In the genomic region with DNA sequence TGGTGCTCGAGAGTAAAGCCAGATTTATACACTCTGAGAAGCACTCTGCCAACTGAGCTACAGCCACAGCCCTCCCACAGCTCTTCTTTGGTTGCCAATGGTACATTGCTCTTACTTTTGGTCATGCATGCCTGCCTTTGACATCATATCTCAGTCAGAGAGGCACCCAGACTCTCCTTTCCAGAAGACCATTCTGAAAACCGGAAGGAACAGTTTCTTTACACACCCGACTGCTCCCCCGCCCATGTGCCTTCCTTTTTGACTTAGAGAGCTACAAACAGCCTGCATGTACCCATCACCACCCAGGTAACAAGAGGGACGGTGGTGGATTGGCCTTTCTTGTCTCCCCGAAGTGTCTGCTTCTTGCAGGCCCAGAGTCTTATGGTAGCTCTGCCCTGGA, we compare ENCODE assay signal across 8 mouse cellular contexts. TPM values are rescaled to one million over a fixed set of nuclear protein-coding genes. Genes with fewer than 3 reads are reported as not detected.
DNase-seq lines count a peak whose midpoint lies in the region; ATAC-seq and TF ChIP-seq lines count a peak whose summit lies in the region.

No protein-coding gene starts in this region.

- H3K4me2 ChIP-seq in forebrain, embryonic 15.5 days (replicated peaks), result no peak overlapping the region
- H3K4me2 ChIP-seq in kidney, embryonic 15.5 days, result peak overlapping the region; percentile 95; the same call in 1 of the 2 replicates

- no peak overlapping the region for H3K9ac ChIP-seq in forebrain, embryonic 15.5 days (replicated peaks)
- H3K9ac ChIP-seq in kidney, embryonic 15.5 days, result no peak overlapping the region

- peak overlapping the region; percentile 78 for H3K27ac ChIP-seq in forebrain, embryonic 15.5 days (replicated peaks)
- H3K27ac ChIP-seq in kidney, embryonic 15.5 days, result peak overlapping the region; percentile 48
- peak overlapping the region; percentile 47; the same call in 1 of the 2 replicates for H3K27ac ChIP-seq in small intestine, adult 2 months (ENCODE audit: insufficient read depth, low read depth, low read length)

- no peak for TF ChIP-seq CTCF in lung, adult 2 months (IDR thresholded peaks at IDR 0.05; ENCODE audit: insufficient read depth, low read length)
- no peak for TF ChIP-seq CTCF in small intestine, adult 2 months (IDR thresholded peaks at IDR 0.05; ENCODE audit: extremely low read depth, insufficient read length, insufficient replicate concordance, low read depth, low read length)

- 38% methylated on average over 6 of the region's 6 CpGs for WGBS in lung, adult 2 months
- 86% methylated on average over 6 of the region's 6 CpGs for WGBS in forebrain, embryonic 15.5 days
- 69% methylated on average over 6 of the region's 6 CpGs for WGBS in kidney, embryonic 15.5 days
- WGBS in small intestine, adult 2 months, result 65% methylated on average over 6 of the region's 6 CpGs

- no peaks in the 10 kb centered on the region for H3K9me3 ChIP-seq in forebrain, embryonic 15.5 days
- H3K9me3 ChIP-seq in kidney, embryonic 15.5 days (replicated peaks), result no peaks in the 10 kb centered on the region

- H3K4me3 ChIP-seq in lung, adult 2 months (replicated peaks; ENCODE audit: extremely low read depth, low read depth, low read length), result no peak overlapping the region
- H3K4me3 ChIP-seq in forebrain, embryonic 15.5 days, result no peak overlapping the region
- H3K4me3 ChIP-seq in kidney, embryonic 15.5 days (replicated peaks), result no peak overlapping the region
- H3K4me3 ChIP-seq in small intestine, adult 2 months (ENCODE audit: low read depth, low read length), result no peak overlapping the region

- H3K4me1 ChIP-seq in lung, adult 2 months (ENCODE audit: control insufficient read depth, insufficient read depth, low read length), result peaks cover 18% of the 10 kb centered on the region
- H3K4me1 ChIP-seq in forebrain, embryonic 15.5 days, result peaks cover 71% of the 10 kb centered on the region
- H3K4me1 ChIP-seq in kidney, embryonic 15.5 days, result peaks cover 63% of the 10 kb centered on the region
- H3K4me1 ChIP-seq in small intestine, adult 2 months (ENCODE audit: control insufficient read depth, insufficient read depth, insufficient read length, low read length), result peaks cover 7% of the 10 kb centered on the region; the same call in 1 of the 2 replicates

- no peak for ATAC-seq in forebrain, embryonic 15.5 days (replicated peaks)
- ATAC-seq in kidney, embryonic 15.5 days (replicated peaks; ENCODE audit: low FRiP score), result no peak

- H3K27me3 ChIP-seq in forebrain, embryonic 15.5 days, result no peaks in the 10 kb centered on the region
- H3K27me3 ChIP-seq in kidney, embryonic 15.5 days, result no peaks in the 10 kb centered on the region
- no peaks in the 10 kb centered on the region for H3K27me3 ChIP-seq in small intestine, adult 2 months (ENCODE audit: control insufficient read depth, insufficient read depth, low read length)

- peak; percentile 44 for DNase-seq in lung, postnatal 10 days
- DNase-seq in lung, adult 2 months, result no peak
- DNase-seq in cerebellum, postnatal 4 days (ENCODE audit: low spot score in 2 of 2), result no peak
- no peak for DNase-seq in cerebellum, adult 18-20 months
- DNase-seq in layer of hippocampus, adult 9-11 months, result no peak

- no peak for TF ChIP-seq POLR2A in lung, adult 2 months (IDR thresholded peaks at IDR 0.05; ENCODE audit: borderline replicate concordance, extremely low read depth, low read depth, low read length)
- no peak for TF ChIP-seq POLR2A in small intestine, adult 2 months (IDR thresholded peaks at IDR 0.05; ENCODE audit: low read depth, low read length)

- H3K36me3 ChIP-seq in forebrain, embryonic 15.5 days, result peaks cover 18% of the 10 kb centered on the region
- H3K36me3 ChIP-seq in kidney, embryonic 15.5 days, result peaks cover 52% of the 10 kb centered on the region
- H3K36me3 ChIP-seq in small intestine, adult 2 months (ENCODE audit: control insufficient read depth, insufficient read depth, low read length), result peaks cover 14% of the 10 kb centered on the region; the same call in 1 of the 2 replicates

RNA-seq across cellular contexts. Expression of gene Lbh, which starts 7.0 kb away (rescaled TPM):
- polyA plus RNA-seq in lung, adult 2 months (2012; rRNA removed), result 151 and 253 TPM in 2 replicates
- polyA plus RNA-seq in forebrain, embryonic 15.5 days (2015; fragmentation: Nextera tagmentation; extraction: Ambion mirVana), result 4.5 and 4.6 TPM in 2 replicates
- 7.1 and 8.9 TPM in 2 replicates for polyA plus RNA-seq in kidney, embryonic 15.5 days (2015; fragmentation: Nextera tagmentation; extraction: Ambion mirVana)
- polyA plus RNA-seq in small intestine, adult 2 months (2012; rRNA removed), result 41.9 and 49.3 TPM in 2 replicates
